Mouse (Mus musculus): ENCODE results near the gene Gpr137b.
"Not testable (repeated sequence)": the region's sequence is repeated elsewhere in the genome, so short reads cannot be mapped to it uniquely, and the experiment has no call there.

The Gpr137b gene

DNA sequence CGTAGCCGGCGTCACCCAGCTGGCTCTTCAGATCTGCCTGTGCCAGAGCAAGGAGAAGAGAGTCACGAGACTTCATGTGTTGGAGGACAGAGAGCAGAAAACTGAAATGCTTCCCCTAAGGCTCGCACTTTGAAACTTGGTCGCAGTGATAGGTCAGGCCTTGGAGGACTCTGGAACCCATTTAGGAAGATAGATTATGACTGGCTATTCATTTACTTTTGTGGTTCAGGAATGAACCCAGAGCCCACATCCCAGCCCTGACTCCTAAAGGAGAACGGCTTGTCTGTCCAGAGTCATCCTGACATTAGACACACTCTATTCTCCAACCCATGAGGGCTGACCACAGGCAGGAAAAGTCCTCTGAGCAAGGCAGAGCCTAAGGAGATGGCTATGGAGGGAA is 30.3 kb downstream of the Gpr137b start:
- DNase-seq = not testable (repeated sequence)

- DNase-seq = not testable (repeated sequence)
Observed at GRCm38 (mm10) chr13:13362261-13362660, 31.6 kb downstream of the Gpr137b start.

DNA sequence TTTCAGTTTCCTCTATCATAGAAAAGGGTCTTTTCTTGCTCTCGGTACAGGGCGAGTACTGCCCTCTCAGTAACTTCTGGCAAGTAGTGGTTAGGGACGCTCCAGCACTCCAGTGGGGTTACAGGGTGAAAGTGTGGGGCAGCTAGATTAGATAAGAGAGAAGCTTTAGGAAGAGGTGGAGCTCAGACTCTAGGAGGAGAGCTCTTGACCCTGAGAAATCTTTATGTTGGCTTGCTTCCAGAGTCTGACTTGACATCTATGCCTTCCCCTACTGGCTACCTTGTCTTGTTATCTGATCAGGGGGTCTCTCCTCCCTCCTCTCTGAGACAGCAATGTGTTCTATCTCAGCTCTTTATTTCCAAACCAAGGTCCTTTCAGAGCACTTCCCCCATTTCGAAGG is 33.8 kb downstream of the Gpr137b start:
- not testable (repeated sequence) for DNase-seq

- DNase-seq = not testable (repeated sequence)
Observed at GRCm38 (mm10) chr13:13358602-13359001, 35.2 kb downstream of the Gpr137b start.

- not testable (repeated sequence) for DNase-seq
Observed at GRCm38 (mm10) chr13:13358097-13358496, 35.7 kb downstream of the Gpr137b start.

- not testable (repeated sequence) for DNase-seq
Observed at GRCm38 (mm10) chr13:13352113-13352512, 41.7 kb downstream of the Gpr137b start.

DNA sequence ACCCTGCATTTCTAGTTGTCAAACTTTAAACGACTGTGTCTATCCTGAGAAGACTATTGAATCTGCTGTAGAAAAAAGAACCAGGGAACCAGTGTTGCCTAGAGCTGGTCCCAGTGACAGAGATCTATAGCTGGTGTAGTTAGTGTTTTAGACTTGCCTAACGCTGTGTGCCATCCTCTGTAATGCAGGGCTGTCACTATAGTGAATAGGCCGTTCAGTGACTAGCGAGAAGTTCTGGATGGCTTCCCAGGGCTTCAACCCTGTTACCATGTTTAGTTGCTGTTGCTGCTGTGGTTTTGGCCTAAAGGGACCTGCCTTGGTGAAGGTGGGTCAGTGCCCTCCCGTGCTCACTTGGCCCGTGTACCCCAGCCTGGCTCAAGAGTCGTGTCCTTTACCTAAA is 43.1 kb downstream of the Gpr137b start:
- DNase-seq = not testable (repeated sequence)

DNA sequence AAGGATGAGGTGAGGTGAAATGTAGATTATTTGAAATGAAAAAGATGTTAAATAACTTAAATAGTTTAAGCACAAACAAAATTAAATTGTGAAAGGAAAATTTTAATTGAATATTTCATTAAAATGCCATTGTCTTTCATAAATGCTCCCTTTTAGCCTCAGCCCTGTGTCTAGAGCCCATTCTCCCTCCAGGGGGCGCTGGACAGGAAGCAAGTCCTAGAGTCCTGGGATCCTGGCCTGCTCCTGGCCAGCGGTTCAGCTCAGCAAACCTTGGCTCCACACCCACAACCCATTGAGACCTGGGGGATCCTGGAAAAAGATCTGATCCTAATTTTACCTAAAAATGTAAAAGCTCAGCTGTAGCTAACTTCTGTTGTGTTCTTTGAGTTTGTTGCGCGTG is 44.5 kb downstream of the Gpr137b start:
- DNase-seq = no peak

- DNase-seq = not testable (repeated sequence)
Observed at GRCm38 (mm10) chr13:13347634-13348412, 46.0 kb downstream of the Gpr137b start.

DNA sequence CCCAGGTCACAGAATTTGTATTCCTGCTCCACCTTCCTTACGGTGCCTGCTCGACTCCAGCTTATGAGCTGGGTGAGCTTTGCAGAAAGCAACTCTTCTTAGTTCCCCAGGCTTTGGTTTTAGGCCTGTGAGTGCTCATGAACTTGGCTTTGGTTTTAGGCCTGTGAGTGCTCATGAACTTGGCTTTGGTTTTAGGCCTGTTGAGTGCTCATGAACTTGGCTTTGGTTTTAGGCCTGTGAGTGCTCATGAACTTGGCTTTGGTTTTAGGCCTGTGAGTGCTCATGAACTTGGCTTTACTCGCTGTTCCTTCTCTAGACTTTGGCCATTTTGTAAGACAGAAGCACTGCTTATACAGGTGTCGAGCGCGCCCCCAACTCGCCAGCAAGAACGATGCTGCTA is 56.5 kb downstream of the Gpr137b start:
- DNase-seq = not testable (repeated sequence)

DNA sequence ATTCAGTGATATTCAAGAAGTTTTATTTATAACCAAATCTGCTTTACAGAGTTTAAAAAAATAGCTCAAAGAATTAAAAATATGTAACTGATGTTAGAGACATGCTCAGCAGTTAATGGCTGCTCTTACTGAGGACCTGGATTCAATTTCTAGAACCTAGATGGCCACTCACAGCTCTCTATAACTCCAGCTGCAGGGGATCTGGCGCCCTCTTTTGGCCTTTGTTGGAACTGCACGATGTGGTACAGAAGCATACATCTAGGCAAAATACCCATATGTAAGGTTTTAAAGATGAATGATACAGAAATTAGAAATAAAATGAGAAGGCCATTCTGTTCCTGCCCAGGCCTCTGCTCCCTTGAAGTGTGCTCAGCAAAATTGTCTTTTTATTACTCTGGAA is 64.9 kb downstream of the Gpr137b start:
- no peak for DNase-seq

All from right cerebral cortex, postnatal 25 days (tissue).